Mouse (Mus musculus): ENCODE results near the gene Ap4s1.

The Ap4s1 gene

GRCm38 (mm10) chr12:51767454-51767853 lies 76.6 kb downstream of the Ap4s1 start:
- no peak for DNase-seq (ENCODE audit: low read depth, low spot score)

DNA sequence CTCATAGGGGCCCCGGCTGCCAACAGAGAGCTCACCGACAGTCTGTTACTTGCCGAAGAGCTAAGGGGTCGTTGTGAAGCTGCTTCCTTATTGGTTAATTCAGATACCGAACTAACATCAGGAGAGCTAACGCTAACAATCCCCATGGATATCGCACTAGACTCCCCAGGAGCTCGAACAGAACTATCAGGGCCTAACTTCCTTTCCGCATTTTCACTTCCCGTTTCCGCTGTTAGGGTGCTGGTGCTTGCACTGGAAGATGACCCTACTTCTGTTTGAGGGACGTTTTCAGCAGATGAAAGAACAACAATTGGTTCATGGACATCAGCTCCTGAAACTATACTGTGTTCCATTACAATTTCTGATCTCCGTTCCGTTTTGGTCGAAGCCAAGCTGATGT lies 77.9 kb downstream of the Ap4s1 start:
- no peak for DNase-seq (ENCODE audit: low read depth, low spot score)

- no peak for DNase-seq (ENCODE audit: low read depth, low spot score)
These were observed 94.0 kb downstream of the Ap4s1 start for GRCm38 (mm10) chr12:51784842-51785241.

All from telencephalon, adult 2 months (tissue).